Mouse (Mus musculus) spleen, postnatal 10 days (tissue): Measurements from ENCODE around the gene Grip2.
A peak's percentile ranks its signal among the peaks of the same experiment; 100 is the strongest.

Experiments used
- DNase-seq, 2 experiments: peaks; one replicate each; pipeline ENCODE4 v3.0.0; 2021 to 2022; ENCODE audit warnings: low spot score in 2 of 2

Grip2 gene

GRCm38 (mm10) chr6:91729677-91730127, 97.3 kb downstream of the Grip2 start:
- no peak for DNase-seq

DNA sequence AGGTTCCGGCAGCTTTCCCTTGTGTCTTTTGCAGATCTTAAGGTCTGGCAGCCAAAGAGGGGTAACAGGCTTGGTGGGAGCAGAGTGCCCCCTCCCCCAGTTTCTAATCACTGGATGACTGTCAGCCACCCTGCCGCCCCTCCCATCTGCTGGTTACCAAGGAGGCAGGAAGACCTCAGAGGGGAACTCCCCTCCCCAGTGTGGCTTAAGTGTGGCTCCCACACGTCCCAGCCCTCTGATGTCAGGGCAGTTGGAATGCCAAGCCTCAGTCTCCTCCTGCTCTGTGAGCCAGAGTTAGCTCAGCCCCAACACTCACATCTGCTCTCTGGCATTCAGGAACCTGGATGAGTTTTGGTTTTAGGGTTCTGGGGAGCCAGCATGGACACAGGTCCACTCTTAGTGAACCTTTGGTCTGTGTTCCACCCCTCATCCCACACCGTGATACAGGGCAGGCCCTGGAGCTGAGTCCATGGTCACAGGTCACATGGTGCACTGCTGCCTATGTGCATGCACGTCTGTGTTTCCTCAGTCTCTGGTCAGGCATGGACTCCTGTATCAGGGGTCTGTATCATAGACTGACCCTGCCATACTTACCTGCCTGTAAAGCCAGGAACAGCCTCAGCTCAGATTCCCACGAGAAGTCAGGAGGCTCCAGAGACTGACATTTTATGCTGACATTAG, 98.0 kb downstream of the Grip2 start:
- DNase-seq = no peak

DNA sequence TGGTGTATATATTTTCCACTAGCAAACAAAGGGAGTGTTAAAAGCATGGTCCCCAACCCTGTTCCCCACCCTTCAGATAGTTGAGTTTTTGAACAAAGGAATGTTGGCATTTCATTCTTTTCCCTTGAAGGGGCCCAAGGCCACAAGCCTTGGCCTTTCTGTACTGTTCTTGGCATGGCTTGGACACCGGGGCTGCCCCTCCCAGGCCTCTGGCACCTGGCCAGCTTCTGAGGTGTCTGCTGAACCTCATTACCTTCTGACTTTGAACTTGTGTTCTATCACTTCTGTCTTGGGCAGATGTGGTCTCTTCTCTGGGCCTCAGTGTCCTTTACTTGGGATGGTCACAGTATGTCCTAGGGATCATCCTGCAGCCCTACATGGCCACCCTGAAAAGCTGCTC, 99.7 kb downstream of the Grip2 start:
- no peak for DNase-seq

- DNase-seq = no peak
Measured at GRCm38 (mm10) chr6:91721215-91721701, 105.8 kb downstream of the Grip2 start.

GRCm38 (mm10) chr6:91720588-91721214, 106.3 kb downstream of the Grip2 start:
- DNase-seq = no peak

- no peak for DNase-seq
Measured at GRCm38 (mm10) chr6:91719865-91720533, 107.1 kb downstream of the Grip2 start.

- no peak for DNase-seq
Measured at GRCm38 (mm10) chr6:91719042-91719747, 107.9 kb downstream of the Grip2 start.

- no peak for DNase-seq
Measured at GRCm38 (mm10) chr6:91718603-91719002, 108.4 kb downstream of the Grip2 start.

DNA sequence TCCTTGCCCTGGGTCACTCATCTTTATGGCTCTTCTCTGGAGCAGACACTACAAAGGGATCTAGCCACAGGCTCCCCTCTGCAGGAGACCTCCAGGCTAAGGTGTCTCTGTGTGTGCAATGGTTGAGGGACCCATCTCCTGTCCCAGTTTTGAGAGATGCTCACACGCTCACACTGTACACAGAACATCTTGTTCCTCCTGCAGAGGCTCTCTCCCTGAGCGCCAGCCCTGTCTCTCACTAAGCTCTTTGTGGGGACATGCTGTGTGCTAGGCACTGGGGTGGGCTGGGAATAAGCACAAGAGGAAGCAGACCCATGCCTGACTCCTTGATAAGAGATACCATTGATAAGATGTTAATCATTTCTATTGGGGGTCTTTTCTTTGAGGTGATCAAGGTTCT, 109.0 kb downstream of the Grip2 start:
- no peak for DNase-seq

- DNase-seq = no peak
Measured at GRCm38 (mm10) chr6:91715988-91716810, 110.9 kb downstream of the Grip2 start.

- no peak for DNase-seq
Measured at GRCm38 (mm10) chr6:91715023-91715422, 112.0 kb downstream of the Grip2 start.

DNA sequence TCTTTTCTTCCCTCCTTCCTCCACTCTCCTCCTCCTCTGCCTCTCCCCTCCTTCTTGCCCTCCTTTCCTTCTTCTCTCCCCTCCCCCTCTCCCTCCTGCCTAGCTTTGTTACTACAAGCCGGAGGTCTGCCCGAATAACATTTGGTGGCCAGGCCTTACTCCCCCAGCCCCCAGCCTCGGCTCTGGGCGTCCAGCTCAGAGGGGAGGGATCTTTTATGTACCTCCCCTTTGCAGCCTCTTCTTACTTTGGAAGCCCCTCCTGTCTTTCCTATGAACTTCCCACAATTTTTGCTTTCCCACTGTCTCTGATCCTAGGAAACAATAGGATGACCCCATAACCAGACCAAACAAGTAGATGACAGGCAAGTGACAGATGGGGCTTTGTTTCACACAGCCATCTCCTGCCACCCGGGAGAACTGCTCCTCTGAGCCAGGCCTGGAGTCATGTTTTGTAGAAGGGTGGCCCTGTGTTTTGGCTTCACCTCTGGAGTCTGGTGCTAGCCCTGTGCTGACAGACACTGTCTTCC, 113.6 kb downstream of the Grip2 start:
- no peak for DNase-seq

- DNase-seq = peak in 1 of 2 experiments; percentile 47
Measured at GRCm38 (mm10) chr6:91712855-91713331, 114.2 kb downstream of the Grip2 start.

- DNase-seq = no peak
Measured at GRCm38 (mm10) chr6:91712097-91712854, 114.8 kb downstream of the Grip2 start.
